22 mouse cellular contexts compared by ENCODE assay signal in genomic region chr5:124282854-124283253, GRCm38 (mm10). TPM values are rescaled to one million over a fixed set of nuclear protein-coding genes. Genes with fewer than 3 reads are reported as not detected.
DNase-seq lines count a peak whose midpoint lies in the region; ATAC-seq and TF ChIP-seq lines count a peak whose summit lies in the region.
"Had no signal": no experiment of that assay in that cellular context is flagged by ENCODE, and none has a peak within 500 bp of the region (broad histone marks: within the 10 kb centered on the region; RNA-seq: fewer than 3 reads in every experiment).

No protein-coding gene starts in this region.

- no peaks in the 10 kb centered on the region for H3K27me3 ChIP-seq in liver, adult 2 months (ENCODE audit: control insufficient read depth, insufficient read depth, low read length)
- no peaks in the 10 kb centered on the region for H3K27me3 ChIP-seq in liver, embryonic 12.5 days (replicated peaks)
- no peaks in the 10 kb centered on the region for H3K27me3 ChIP-seq in liver, postnatal 0 days (ENCODE audit: insufficient read depth, low read length)
- H3K27me3 ChIP-seq in liver, embryonic 11.5 days (replicated peaks; ENCODE audit: control insufficient read depth, insufficient read depth, low read length) = no peaks in the 10 kb centered on the region
- H3K27me3 ChIP-seq: CH12.LX, Patski had no signal

- peak; percentile 14 for DNase-seq in adrenal gland, postnatal 10 days
- no peak for DNase-seq in adrenal gland, adult 18-20 months (ENCODE audit: low spot score in 2 of 2)
- DNase-seq in adrenal gland, postnatal 14 days = peak; percentile 22
- DNase-seq in adrenal gland, postnatal 4 days (ENCODE audit: low spot score in 2 of 2) = no peak
- peak; percentile 65 for DNase-seq in liver, adult 2 months (ENCODE audit: extremely low read depth, low read depth, low spot score)
- DNase-seq in liver, postnatal 0 days = no peak
- no peak for DNase-seq in liver, embryonic 11.5 days (ENCODE audit: low spot score)
- DNase-seq: adrenal gland, adult 2 months; adrenal gland, adult 8-10 months; adrenal gland, postnatal 25 days; B cell, adult 2 months; cerebellum, adult 11 months; cerebellum, adult 11-12 months; cerebellum, adult 18-20 months; cerebellum, adult 2 months; cerebellum, adult 8-10 months; cerebellum, adult 9-10 months had no signal

- peaks cover 2% of the 10 kb centered on the region; the same call in 1 of the 2 replicates for H3K9me3 ChIP-seq in liver, embryonic 12.5 days (replicated peaks)
- no peaks in the 10 kb centered on the region for H3K9me3 ChIP-seq in liver, postnatal 0 days (ENCODE audit: low read length)
- H3K9me3 ChIP-seq in liver, embryonic 11.5 days (ENCODE audit: control insufficient read depth, low read length) = 0 out of 2 replicates have a peak, but pooled peaks cover under 1% of the 10 kb centered on the region

- H3K79me2 ChIP-seq in liver, adult 2 months (ENCODE audit: control insufficient read depth, insufficient read depth, low read length) = no peaks in the 10 kb centered on the region

- peaks cover 4% of the 10 kb centered on the region; the same call in 1 of the 2 replicates for H3K36me3 ChIP-seq in liver, adult 2 months (ENCODE audit: control insufficient read depth, insufficient read depth, low read length)
- H3K36me3 ChIP-seq in liver, embryonic 12.5 days = peaks cover 85% of the 10 kb centered on the region
- H3K36me3 ChIP-seq in liver, postnatal 0 days (replicated peaks; ENCODE audit: insufficient read depth, low read length) = peaks cover 11% of the 10 kb centered on the region; the same call in 1 of the 2 replicates
- peaks cover 16% of the 10 kb centered on the region; the same call in 1 of the 2 replicates for H3K36me3 ChIP-seq in liver, embryonic 11.5 days (ENCODE audit: control insufficient read depth, insufficient read depth, low read length)

- no peak overlapping the region for H3K4me2 ChIP-seq in liver, embryonic 12.5 days
- no peak overlapping the region for H3K4me2 ChIP-seq in liver, postnatal 0 days (ENCODE audit: low read depth, low read length)
- no peak overlapping the region for H3K4me2 ChIP-seq in liver, embryonic 11.5 days

- H3K4me1 ChIP-seq in liver, adult 2 months (ENCODE audit: control insufficient read depth, insufficient read depth, low read length) = peaks cover 5% of the 10 kb centered on the region
- H3K4me1 ChIP-seq in liver, embryonic 12.5 days = no peaks in the 10 kb centered on the region
- peaks cover 3% of the 10 kb centered on the region; the same call in 1 of the 2 replicates for H3K4me1 ChIP-seq in liver, postnatal 0 days (ENCODE audit: insufficient read depth)
- no peaks in the 10 kb centered on the region for H3K4me1 ChIP-seq in liver, embryonic 11.5 days (replicated peaks; ENCODE audit: control insufficient read depth, insufficient read depth, low read length)

- no peak overlapping the region for H3K4me3 ChIP-seq in liver, adult 2 months (ENCODE audit: insufficient read depth, low read depth, low read length)
- no peak overlapping the region for H3K4me3 ChIP-seq in liver, embryonic 12.5 days
- no peak overlapping the region for H3K4me3 ChIP-seq in liver, postnatal 0 days (ENCODE audit: low read depth, low read length)
- H3K4me3 ChIP-seq in liver, embryonic 11.5 days (ENCODE audit: low read depth, low read length) = no peak overlapping the region

- no peak for ATAC-seq in liver, embryonic 12.5 days
- ATAC-seq in liver, postnatal 0 days = 0 out of 2 replicates have a peak, but pooled peaks have one; percentile 54
- no peak for ATAC-seq in liver, embryonic 11.5 days (replicated peaks; ENCODE audit: low FRiP score)
- ATAC-seq: activated CD4-positive, CD25-positive, alpha-beta regulatory T cell, adult 4 months; CD4-positive, CD25-positive, alpha-beta regulatory T cell, adult 4 months; Patski had no signal

- no peak for TF ChIP-seq CTCF in liver, adult 2 months (IDR thresholded peaks at IDR 0.05; ENCODE audit: low read depth, low read length)
- TF ChIP-seq CTCF in liver, postnatal 0 days (IDR thresholded peaks at IDR 0.05; ENCODE audit: low read depth) = no peak

- TF ChIP-seq EP300 in liver, postnatal 0 days (IDR thresholded peaks at IDR 0.05; ENCODE audit: low read depth) = no peak

- no peak overlapping the region for H3K9ac ChIP-seq in liver, adult 2 months (ENCODE audit: low read depth, low read length)
- H3K9ac ChIP-seq in liver, embryonic 12.5 days = no peak overlapping the region
- H3K9ac ChIP-seq in liver, postnatal 0 days (replicated peaks) = no peak overlapping the region
- no peak overlapping the region for H3K9ac ChIP-seq in liver, embryonic 11.5 days (ENCODE audit: low read depth, low read length)

- no peak for TF ChIP-seq POLR2A in liver, adult 2 months (IDR thresholded peaks at IDR 0.05; ENCODE audit: extremely low read depth, insufficient read depth, low read length)

- 0 out of 2 replicates have a peak overlapping the region, but pooled peaks have one; percentile 2 for H3K27ac ChIP-seq in liver, adult 2 months (replicated peaks; ENCODE audit: insufficient read depth, low read depth, low read length)
- no peak overlapping the region for H3K27ac ChIP-seq in liver, embryonic 12.5 days
- no peak overlapping the region for H3K27ac ChIP-seq in liver, postnatal 0 days (ENCODE audit: low read depth)
- no peak overlapping the region for H3K27ac ChIP-seq in liver, embryonic 11.5 days (ENCODE audit: low read depth, low read length)

- WGBS in liver, adult 2 months = 19% methylated on average over 2 of the region's 2 CpGs
- WGBS in liver, embryonic 12.5 days (ENCODE audit: insufficient replicate concordance) = 76% methylated on average over 2 of the region's 2 CpGs
- 73% methylated on average over 2 of the region's 2 CpGs for WGBS in liver, postnatal 0 days (ENCODE audit: insufficient replicate concordance)
- 73% methylated on average over 2 of the region's 2 CpGs for WGBS in liver, embryonic 11.5 days

RNA-seq across cellular contexts. Expression of gene Pitpnm2, which starts 33.3 kb away (rescaled TPM):
- 10 to 100 TPM; 40.4 to 53.6 TPM for total RNA-seq in adrenal gland, postnatal 10 days (2021)
- total RNA-seq in adrenal gland, adult 18-20 months (2021) = 10 to 100 TPM; 36.4 to 61.1 TPM
- 48.8 and 51.8 TPM in 2 replicates for total RNA-seq in adrenal gland, postnatal 14 days (2021)
- 10 to 100 TPM; 51.2 to 56.3 TPM for total RNA-seq in adrenal gland, postnatal 4 days (2021)
- total RNA-seq in liver, adult 2 months (2014; rRNA removed) = 10.6 and 13.9 TPM in 2 replicates
- 25.5 and 30.3 TPM in 2 replicates for polyA plus RNA-seq in liver, adult 2 months (2012; rRNA removed)
- 2.5 and 3.7 TPM in 2 replicates for polyA plus RNA-seq in liver, embryonic 12.5 days (2016; fragmentation: Nextera tagmentation; extraction: Ambion mirVana)
- polyA plus RNA-seq in liver, postnatal 0 days (2015; fragmentation: Nextera tagmentation; extraction: Ambion mirVana) = 2.1 and 2.4 TPM in 2 replicates
- polyA plus RNA-seq in liver, embryonic 11.5 days (2014; fragmentation: Nextera tagmentation; extraction: Ambion mirVana) = 5.1 and 5.9 TPM in 2 replicates

RNA-seq across cellular contexts. Expression of gene Mphosph9, which starts 44.9 kb away (rescaled TPM):
- 10 to 100 TPM in 1 of 2 experiments, 1 to 10 TPM in 1; 6.1 to 10.1 TPM for total RNA-seq in adrenal gland, postnatal 10 days (2021)
- total RNA-seq in adrenal gland, adult 18-20 months (2021) = 1 to 10 TPM; 5.7 to 7.6 TPM
- 6.6 and 7.7 TPM in 2 replicates for total RNA-seq in adrenal gland, postnatal 14 days (2021)
- total RNA-seq in adrenal gland, postnatal 4 days (2021) = 10 to 100 TPM; 10.4 to 11.7 TPM
- 2.3 and 3.4 TPM in 2 replicates for total RNA-seq in liver, adult 2 months (2014; rRNA removed)
- 0.54 and 1.1 TPM in 2 replicates for polyA plus RNA-seq in liver, adult 2 months (2012; rRNA removed)
- polyA plus RNA-seq in liver, embryonic 12.5 days (2016; fragmentation: Nextera tagmentation; extraction: Ambion mirVana) = 8.5 and 8.7 TPM in 2 replicates
- polyA plus RNA-seq in liver, postnatal 0 days (2015; fragmentation: Nextera tagmentation; extraction: Ambion mirVana) = 2.6 and 3.0 TPM in 2 replicates
- 12.6 and 13.1 TPM in 2 replicates for polyA plus RNA-seq in liver, embryonic 11.5 days (2014; fragmentation: Nextera tagmentation; extraction: Ambion mirVana)

RNA-seq across cellular contexts. Expression of gene 2810006K23Rik, which starts 45.0 kb away (rescaled TPM):
- total RNA-seq in adrenal gland, postnatal 10 days (2021) = 10 to 100 TPM; 11.9 to 15.0 TPM
- total RNA-seq in adrenal gland, adult 18-20 months (2021) = 10 to 100 TPM; 12.9 to 13.4 TPM
- 12.9 and 13.7 TPM in 2 replicates for total RNA-seq in adrenal gland, postnatal 14 days (2021)
- 10 to 100 TPM; 12.0 to 12.6 TPM for total RNA-seq in adrenal gland, postnatal 4 days (2021)
- 6.3 and 7.3 TPM in 2 replicates for total RNA-seq in liver, adult 2 months (2014; rRNA removed)
- polyA plus RNA-seq in liver, adult 2 months (2012; rRNA removed) = 5.1 and 5.3 TPM in 2 replicates
- polyA plus RNA-seq in liver, embryonic 12.5 days (2016; fragmentation: Nextera tagmentation; extraction: Ambion mirVana) = 10.2 and 10.5 TPM in 2 replicates
- 4.5 and 4.9 TPM in 2 replicates for polyA plus RNA-seq in liver, postnatal 0 days (2015; fragmentation: Nextera tagmentation; extraction: Ambion mirVana)
- polyA plus RNA-seq in liver, embryonic 11.5 days (2014; fragmentation: Nextera tagmentation; extraction: Ambion mirVana) = 14.6 and 15.5 TPM in 2 replicates

Comparison
In these comparisons a context has a peak if more than half of its experiments do, and no peak if none do; other contexts are left out.
1. DNase-seq: peak in adrenal gland, postnatal 10 days (single experiment), adrenal gland, postnatal 14 days (single experiment) and liver, adult 2 months (single experiment); none in adrenal gland, adult 18-20 months (0 of 2), adrenal gland, postnatal 4 days (0 of 2), liver, postnatal 0 days (single experiment) and liver, embryonic 11.5 days (single experiment).